Mouse (Mus musculus) right cerebral cortex, postnatal 25 days (tissue): Measurements from ENCODE around the gene Il31ra.

Experiments used
- DNase-seq: peaks from one replicate; pipeline ENCODE4 v3.0.0; 2022

Gene Il31ra

DNA sequence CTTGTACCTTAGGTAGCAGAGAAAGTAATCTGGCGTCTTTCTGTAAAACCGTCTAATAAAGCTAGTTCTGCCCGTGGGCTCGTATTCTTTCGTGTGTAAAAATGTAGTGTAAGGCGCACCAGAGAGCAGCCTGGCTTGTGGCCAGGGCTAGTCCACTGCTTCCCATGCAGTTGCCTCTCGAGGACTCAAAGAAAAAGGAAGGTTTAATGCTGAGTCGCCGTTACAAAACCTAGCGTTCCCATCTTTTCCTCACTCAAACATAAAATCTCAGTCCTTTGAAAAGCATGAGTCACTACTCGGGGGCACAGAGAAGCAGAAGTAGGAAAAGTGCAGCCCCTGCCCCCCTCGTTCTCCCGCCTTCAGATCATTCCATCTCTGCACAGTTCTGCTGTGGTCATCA lies 87.4 kb downstream of the Il31ra start:
- no peak for DNase-seq

DNA sequence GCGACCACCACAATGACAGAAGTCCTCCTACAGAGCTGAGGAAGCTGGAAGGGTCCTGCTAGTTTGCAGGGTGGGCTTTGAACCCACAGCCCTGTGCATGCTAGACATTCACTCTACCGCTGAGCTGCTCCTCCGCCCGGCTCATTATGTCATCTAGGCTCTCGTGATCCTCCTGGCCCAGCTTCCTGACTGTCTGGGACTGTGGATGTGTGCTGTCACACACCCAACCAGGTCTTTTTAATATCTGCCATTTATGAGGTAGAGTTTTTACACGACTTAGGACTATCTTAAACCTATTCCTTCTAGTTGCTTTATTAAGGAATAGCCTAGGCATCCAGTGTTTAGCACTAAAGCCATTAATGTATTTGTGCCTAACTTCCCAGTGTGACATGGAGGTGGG lies 88.7 kb downstream of the Il31ra start:
- no peak for DNase-seq

DNA sequence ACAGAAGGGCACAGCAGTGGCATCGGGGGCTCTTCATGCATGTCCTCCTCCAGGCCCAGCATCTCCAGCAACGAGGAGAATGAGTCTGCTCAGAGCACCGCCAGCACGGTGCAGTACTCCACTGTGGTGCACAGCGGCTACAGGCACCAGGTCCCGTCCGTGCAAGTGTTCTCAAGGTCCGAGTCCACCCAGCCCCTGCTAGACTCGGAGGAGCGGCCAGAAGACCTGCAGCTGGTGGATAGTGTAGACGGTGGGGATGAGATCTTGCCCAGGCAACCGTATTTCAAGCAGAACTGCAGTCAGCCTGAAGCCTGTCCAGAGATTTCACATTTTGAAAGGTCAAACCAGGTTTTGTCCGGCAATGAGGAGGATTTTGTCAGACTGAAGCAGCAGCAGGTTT lies 90.3 kb downstream of the Il31ra start:
- no peak for DNase-seq

DNA sequence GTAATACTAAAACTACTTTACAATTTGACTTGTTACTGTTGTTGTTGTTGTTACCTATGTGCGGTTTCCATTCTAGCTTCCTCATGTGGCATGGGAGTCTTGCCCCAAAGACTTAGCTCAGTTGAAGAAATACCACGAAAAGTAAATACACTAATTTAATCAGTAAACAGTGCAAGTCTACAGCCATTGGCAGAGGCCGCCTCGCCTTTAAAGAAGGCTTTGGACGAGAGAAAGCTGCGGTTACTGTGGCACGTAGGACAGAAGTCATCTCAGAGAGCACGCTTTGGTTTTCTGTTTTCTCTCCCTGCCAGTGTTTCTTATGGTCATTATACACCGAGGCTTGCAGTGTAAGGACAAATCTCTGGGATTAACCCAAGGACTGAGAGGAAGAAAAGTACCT lies 93.7 kb downstream of the Il31ra start:
- DNase-seq, result no peak

DNA sequence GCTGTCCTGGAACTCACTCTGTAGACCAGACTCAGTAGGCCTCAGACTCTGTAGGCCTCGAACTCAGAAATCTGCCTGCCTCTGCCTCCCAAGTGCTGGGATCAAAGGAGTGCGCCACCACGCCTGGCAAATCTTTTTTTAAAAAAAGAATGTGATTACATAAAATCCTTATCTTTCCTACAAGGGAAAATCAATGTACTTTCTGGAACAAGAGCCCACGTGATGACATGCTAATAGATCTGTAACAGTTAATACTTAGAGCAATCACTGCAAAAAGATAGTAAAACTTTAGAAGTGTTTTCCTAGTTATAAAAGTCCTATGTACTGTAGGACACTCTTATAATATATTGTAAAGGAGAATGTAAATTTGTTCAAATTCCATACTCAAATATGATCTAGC lies 94.1 kb downstream of the Il31ra start:
- DNase-seq, result no peak

DNA sequence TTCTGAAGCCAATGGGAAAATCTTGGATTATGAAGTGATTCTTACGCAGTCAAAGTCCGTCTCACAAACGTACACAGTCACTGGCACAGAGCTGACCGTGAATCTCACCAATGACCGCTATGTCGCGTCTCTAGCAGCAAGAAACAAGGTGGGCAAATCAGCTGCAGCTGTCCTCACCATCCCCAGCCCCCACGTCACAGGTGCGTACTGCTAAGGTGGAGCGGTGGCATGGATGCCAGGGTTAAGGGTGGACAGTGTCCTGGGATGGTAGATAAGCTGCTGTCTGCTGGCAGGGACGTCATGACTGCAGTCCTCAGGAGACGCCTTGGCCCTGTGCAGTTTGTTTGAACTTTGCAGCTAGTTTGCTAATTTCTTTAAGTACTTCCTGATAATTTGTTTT lies 99.6 kb downstream of the Il31ra start:
- no peak for DNase-seq

DNA sequence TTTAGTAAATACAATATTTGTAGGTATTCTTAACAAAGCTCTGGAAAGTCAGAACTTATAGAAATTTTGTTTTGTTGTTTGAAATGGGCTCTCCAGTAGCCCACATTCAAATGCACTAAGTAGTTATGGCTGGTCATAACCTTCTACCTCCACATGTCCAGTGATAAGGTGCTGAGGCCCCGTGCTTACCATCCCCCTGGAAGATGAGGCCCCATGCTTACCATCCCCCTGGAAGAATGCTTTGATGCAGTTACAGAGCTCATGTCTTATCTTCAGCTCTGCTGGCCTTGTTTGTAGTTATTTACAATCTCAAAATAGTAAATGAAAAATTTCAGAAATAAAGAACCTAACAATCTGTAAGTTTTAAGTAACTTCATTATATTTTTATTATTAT lies 101.9 kb downstream of the Il31ra start:
- no peak for DNase-seq

DNA sequence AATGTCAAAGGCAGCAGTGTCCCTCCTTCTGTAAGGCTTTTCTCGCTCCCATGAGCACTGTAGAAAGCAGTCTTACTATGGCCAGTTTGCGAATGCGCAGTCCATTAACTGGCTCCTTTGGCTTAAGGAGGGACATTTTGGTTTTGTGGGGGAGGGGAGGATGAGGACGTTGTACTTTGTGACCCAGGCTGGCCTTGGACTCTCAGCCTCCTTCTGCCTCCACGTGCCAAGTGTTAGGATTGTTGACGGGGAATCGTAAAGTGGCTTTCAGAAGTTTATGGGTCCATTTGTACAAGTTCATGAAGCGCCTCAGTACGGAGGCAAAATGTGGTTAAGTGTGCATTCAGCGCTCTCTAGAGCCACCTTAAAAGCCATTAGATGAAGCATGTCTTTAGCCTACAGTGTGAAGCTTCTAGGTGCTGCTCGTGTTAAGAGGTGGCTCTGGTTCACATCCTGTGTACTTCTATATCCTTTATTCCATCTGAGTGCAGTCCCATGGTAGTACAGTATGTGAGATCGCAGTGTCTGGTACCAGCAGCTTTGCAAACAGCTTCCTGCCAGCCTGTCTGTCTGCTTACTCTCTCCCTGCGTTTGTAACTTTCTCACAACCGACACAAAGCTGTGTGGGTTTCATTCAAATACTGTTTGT lies 102.4 kb downstream of the Il31ra start:
- DNase-seq, result no peak

DNA sequence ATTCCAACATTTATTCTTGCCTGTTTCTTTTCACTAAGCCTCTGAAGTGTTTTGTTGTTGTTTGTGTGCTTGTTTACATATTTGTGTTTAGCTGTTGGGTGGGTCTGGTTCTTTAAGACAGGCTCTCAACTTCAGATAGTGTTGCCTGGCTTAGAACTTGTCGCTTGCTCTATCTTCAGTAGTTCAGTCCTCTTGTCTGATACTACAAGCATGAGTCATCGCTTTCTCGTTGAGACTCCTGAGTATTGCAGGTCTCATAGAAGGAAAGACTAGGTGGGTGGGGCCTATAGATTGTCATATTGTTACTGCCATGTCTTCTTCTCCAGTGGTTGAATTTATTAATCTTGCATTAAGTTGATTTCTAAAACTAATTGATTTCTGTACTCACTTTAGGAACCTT lies 104.1 kb downstream of the Il31ra start:
- DNase-seq, result no peak

DNA sequence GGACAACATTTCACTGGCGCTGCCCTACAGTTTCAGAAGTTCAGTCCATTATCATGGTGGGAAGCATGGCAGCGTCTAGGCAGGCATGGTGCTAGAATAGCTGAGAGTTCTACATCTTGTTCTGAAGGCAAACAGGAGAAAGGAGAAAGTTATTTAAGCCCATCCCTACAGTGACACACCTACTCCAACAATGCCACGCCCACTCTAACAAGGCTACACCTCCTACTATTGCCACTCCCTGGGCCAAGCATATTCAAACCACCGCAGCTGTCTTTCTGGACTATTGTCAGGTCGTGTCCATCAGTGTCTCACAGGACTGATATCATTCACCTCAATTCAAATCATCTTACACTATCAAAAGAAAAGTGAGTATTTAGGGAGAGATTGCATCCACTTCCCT lies 107.5 kb downstream of the Il31ra start:
- DNase-seq, result no peak

DNA sequence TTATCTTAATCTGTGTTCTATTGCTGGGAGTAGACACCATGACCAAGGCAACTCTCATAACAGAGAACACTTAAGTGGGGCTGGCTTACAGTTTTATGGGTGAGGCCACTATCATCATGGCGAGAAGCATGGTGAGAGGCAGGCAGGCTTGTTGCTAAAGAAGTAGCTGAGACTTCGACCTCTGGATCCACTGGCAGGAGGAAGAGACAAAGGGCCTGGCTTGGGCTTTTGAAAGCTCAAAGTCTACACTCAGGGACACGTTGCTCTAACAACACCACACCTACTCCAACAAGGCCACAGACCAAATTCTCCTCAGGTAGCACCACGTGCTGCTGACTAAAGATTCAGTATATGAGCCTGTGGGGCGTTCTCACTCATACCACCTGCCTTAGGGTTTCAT lies 107.9 kb downstream of the Il31ra start:
- no peak for DNase-seq

DNA sequence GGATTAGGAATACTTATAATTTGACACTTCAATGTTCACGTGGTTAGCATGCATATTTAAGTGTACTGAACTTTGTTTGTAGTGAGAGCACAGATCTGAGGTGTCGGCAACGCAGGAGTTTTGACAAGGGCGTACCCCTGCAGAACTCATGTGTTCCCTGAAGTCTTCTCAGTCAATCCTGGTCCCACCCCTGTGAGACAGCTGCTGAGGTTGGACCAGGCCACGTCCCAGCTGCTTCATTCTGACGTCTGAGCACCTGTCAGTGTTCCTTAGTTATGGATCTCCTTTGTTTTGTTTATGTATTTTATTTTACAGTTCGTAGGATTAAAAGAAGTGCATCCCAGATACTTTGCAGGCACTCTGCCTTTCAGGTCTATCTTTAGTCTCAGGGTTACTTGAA lies 111.1 kb downstream of the Il31ra start:
- DNase-seq, result no peak

DNA sequence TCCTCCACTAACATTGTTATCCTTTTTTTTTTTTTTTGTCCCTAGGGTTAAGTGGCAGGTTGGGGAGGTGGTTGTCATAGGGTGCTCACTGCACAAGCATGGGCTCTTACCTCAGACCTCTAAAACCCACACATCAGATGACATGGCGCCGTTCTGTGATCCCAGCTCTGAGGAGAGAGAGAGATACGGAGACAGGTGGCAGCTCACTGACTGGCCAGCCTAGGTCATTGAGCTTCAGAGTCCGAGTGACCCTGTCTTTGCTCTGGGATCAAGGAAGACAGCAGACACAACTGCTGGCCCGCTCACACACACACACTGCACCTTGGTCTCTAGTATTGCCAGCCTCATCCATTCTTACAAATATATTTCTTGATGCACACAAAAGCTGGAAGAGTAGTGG lies 111.6 kb downstream of the Il31ra start:
- no peak for DNase-seq

DNA sequence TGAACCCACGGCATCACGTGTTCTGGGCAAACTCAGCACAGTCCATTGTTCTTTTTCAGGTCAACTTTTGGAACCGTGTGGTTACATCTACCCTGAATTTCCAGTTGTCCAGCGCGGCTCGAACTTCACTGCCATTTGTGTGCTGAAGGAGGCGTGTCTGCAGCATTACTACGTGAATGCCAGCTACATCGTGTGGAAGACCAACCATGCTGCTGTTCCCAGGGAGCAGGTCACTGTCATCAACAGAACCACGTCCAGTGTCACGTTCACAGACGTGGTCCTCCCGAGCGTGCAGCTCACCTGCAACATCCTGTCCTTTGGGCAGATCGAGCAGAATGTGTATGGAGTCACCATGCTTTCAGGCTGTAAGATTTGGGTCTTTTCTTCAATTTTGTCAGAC lies 114.2 kb downstream of the Il31ra start:
- no peak for DNase-seq

DNA sequence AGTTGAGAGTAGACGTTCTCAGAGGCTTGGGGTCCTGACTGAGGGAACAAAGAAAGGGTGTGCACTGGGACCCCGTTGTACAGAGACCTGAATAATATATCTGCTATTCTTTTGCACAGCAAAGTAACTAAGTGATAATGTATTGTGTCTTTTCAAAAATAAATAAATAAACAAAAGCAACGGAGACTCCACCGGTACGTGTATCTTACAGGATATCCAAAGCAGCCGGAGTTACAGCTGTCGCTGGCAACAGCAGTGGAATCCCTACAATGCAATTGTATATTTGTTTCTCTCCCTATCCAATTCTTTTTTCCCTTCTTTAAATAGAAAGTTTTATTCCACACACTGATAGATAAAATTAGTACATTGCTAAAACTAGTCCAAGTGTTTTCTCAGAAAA lies 115.1 kb downstream of the Il31ra start:
- DNase-seq, result no peak

DNA sequence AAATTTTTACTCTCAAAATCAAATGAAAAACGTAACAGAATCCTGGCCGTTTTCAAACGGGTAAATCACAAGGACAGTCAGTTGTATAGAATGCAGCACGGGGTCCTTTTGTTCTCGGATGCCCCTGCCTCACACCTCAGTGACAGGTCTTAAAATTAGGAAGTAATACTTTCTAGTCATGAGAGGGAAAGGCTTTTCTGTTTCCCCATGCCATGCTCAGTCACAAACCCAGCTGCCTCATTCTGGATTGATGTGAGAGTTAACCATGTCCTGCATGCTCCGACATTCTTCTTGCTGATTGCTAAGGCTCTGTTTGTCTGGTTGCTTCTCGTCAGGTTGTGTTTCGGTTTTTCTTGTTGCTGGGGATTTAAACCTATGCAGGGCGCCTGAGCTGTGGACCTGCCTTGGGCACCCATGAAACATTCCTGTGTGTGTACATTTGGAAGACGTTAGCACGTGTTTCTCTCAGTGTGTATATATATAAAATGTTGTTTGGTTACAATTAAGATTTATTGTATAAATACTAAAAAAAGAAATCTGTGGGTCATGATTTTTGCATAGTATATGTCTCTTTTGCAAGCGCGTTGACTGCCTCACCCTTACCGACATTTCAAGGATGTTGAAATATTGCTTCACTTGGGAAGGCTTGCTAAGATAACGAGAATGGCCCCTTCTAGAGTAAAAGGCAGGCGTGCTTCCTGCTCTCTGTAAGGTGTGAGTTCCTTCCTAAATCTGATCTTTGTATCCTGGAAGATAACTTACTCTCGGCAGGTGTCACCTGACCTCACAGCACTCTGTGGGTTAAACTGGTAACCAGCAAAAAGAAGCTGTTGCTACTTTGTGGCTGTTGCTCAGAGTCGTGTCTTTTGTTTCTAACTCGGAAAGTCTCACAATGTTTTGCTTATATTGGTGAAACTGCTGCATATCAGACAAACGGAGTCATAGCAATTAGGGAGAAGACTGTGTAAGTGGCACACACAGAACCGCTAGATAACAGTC lies 120.1 kb downstream of the Il31ra start:
- DNase-seq, result no peak

DNA sequence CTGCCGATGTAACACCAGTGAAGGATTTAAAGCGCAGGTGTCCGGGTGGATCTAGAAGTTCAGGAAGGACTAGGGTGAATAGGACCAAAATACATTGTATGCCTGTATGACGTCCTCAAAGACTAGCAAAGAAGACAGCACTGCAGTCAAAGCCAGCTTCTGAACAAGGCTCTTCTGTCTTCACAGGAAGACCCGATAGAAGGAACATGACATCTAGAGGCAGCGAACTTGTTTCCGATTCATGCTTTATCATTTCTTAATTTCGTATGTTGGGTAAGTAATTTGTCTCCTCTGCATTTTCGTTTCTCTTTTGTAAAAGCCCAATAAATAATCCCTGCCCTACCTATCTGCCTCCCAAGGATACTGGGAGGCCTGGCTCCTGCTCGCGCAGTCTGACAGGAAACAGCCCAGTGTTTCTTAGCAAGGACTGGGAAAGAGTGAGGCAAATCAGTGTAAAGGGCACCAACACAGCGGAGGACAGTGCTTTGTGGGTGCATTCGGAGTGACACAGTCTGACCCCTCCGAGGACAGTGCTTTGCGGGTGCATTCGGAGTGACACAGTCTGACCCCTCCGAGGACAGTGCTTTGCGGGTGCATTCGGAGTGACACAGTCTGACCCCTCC lies 121.6 kb downstream of the Il31ra start:
- no peak for DNase-seq

DNA sequence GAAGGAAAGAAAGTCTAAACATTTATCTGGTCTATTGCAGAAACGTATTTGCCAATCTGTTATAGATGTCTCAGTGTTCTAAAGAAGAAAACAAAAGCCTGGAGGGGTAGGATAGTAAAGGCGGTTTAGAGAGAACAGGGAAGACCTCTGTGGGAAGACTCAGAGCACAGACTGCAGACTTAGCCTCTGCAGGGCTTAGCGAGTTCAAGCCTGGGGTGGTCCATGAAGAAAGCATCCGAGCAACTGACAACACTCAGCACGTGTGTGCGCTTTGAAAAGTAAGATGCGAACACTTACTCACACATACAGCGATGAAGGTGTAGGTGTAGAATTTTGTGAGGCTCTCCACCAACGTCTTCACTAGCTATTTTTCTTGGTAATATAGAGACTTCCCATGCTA lies 123.0 kb downstream of the Il31ra start:
- no peak for DNase-seq
